Mouse (Mus musculus): ENCODE data around the gene Bcl3. TPM values are rescaled to one million over a fixed set of nuclear protein-coding genes. Genes with fewer than 3 reads are reported as not detected.

Gene Bcl3
- polyA plus RNA-seq, 2 experiments from 2014 or later: 16.0 to 20.5 TPM

DNA sequence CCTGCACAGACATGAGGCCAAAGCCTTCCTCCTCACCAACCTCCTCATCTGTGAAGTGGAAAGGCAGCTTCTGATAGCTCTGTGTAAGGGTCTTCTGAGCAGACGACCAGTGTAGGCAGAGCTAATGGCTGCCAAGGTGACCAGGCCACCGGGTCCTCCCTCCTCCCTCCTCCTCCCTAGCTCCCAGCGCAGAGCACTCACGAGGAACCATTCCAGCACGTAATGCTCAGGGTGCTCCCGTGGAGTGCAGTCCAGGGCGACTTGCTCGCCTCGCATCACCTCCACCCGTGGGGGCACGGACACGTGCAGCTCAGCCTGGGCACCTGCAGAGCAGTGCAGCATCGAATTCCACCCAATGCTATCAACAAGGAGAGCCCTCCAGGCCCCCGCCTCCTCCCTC is 54.3 kb downstream of the Bcl3 start:
- no peak for ATAC-seq

DNA sequence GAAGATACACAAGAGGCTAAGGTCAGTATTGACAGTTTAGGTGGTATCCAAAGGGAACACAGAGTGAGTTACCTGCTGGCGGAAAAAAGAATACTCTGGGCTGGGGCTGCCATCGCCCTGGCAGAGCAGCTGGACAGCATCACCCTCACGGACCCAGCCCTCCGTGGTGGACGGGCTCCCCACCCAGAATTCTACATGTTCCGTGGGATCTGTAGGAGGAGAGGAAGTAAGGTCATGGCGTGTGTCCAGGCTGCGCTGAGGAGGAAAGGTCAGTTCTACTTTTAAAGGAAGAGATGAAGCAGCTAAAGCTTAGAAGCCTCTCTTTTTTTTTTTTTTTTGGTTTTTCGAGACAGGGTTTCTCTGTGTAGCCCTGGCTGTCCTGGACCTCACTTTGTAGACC is 58.0 kb downstream of the Bcl3 start:
- ATAC-seq: no peak

GRCm38 (mm10) chr7:19763829-19764477 is 58.6 kb downstream of the Bcl3 start:
- no peak for ATAC-seq

DNA sequence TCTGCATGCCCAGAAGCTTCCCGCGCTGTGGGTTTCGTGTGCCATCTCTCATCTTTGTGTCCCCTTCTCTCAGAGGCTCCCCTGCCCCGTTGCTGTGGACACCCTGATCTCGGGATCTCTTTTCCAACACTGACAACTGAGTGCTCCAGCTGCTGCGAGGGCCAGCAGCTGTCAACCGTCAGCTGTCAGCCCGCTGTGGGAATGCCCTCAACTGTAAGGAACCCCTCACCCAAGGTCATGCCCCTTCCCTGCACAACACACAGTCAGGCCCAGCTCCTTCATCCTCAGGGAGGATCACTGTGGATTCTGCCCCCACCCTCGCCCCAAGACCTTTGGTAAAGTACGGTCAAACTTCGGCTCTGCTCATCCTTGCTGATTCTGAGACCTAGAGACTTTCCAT is 60.3 kb downstream of the Bcl3 start:
- ATAC-seq: no peak

DNA sequence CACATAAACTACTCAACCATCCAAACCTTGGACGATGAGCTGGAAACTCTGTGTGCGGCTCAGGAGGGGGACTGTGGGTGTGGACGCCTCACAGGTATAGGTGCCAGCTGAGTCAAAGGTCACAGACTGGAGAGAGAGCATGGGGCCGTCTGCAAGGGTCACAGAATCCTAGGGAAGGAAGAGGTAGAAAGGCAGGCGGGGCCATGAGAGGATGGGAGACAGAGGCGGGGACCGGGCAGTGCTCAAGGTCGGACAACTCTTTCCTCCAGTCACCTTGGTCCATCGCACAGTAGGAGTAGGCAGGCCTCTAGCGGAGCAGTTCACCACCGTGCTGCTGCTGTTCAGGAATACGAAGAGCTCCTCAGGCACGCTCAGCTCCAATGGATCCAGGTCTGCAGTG is 62.5 kb downstream of the Bcl3 start:
- no peak for ATAC-seq

DNA sequence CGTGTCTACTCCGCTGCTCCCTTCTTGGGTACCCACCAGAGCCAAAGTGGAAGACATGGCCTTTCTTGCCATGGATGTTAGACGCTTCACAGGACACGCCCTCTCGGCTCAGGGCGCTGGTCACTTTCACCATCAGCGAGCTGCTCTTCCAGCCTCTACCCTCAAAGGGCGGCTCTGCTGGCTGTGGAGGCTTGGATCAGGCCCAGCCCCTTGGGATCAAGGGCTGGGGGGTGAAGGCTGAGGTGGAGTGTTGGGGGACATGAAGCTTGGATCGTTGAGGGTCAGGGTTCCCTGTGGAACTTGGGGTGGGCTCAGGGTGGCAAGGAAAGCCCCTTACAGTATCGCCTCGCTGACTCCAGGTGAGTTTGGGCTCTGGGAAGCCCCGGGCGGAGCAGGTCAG is 63.9 kb downstream of the Bcl3 start:
- ATAC-seq: no peak

Other genes starting within 250 kb of the Bcl3 start
- 1 to 10 TPM; 1.7 to 1.9 TPM for gene Zfp296, start 245.5 kb downstream of the Bcl3 start, polyA plus RNA-seq (2017; shearing (Covaris generic))
- gene Gemin7, start 245.2 kb downstream of the Bcl3 start, polyA plus RNA-seq (2017; shearing (Covaris generic)): 100 to 1,000 TPM in 1 of 2 experiments, 10 to 100 TPM in 1; 91.0 to 100 TPM
- 1 to 10 TPM; 9.0 to 9.4 TPM for gene Clasrp, start 218.3 kb downstream of the Bcl3 start, polyA plus RNA-seq (2017; shearing (Covaris generic))
- 10 to 100 TPM; 12.7 to 14.8 TPM for gene Relb, start 193.3 kb downstream of the Bcl3 start, polyA plus RNA-seq (2017; shearing (Covaris generic))
- 10 to 100 TPM; 24.4 to 28.1 TPM for gene Clptm1, start 157.7 kb downstream of the Bcl3 start, polyA plus RNA-seq (2017; shearing (Covaris generic))
- not detected for gene Apoc2, start 144.8 kb downstream of the Bcl3 start, polyA plus RNA-seq (2017; shearing (Covaris generic))
- not detected for gene Gm44805, start 141.3 kb downstream of the Bcl3 start, polyA plus RNA-seq (2017; shearing (Covaris generic))
- gene Apoc4, start 141.3 kb downstream of the Bcl3 start, polyA plus RNA-seq (2017; shearing (Covaris generic)): under 1 TPM in 1 of 2 experiments, not detected in 1; 0.36 TPM
- not detected for gene Apoc1, start 130.1 kb downstream of the Bcl3 start, polyA plus RNA-seq (2017; shearing (Covaris generic))
- 1 to 10 TPM; 6.6 to 7.6 TPM for gene Apoe, start 123.6 kb downstream of the Bcl3 start, polyA plus RNA-seq (2017; shearing (Covaris generic))
- 1 to 10 TPM; 3.7 to 6.9 TPM for gene Tomm40, start 107.3 kb downstream of the Bcl3 start, polyA plus RNA-seq (2017; shearing (Covaris generic))
- gene Nectin2, start 72.3 kb downstream of the Bcl3 start, polyA plus RNA-seq (2017; shearing (Covaris generic)): under 1 TPM in 1 of 2 experiments, not detected in 1; 0.12 TPM
- gene Bcam, start 51.8 kb downstream of the Bcl3 start, polyA plus RNA-seq (2017; shearing (Covaris generic)): 1 to 10 TPM; 2.5 to 3.7 TPM
- gene Cblc, start 26.0 kb downstream of the Bcl3 start, polyA plus RNA-seq (2017; shearing (Covaris generic)): not detected
- not detected for gene Gm19345, start 29.2 kb upstream of the Bcl3 start, polyA plus RNA-seq (2017; shearing (Covaris generic))
- not detected for gene Ceacam16, start 38.5 kb upstream of the Bcl3 start, polyA plus RNA-seq (2017; shearing (Covaris generic))
- gene Ceacam19, start 65.2 kb upstream of the Bcl3 start, polyA plus RNA-seq (2017; shearing (Covaris generic)): not detected
- gene Pvr, start 98.4 kb upstream of the Bcl3 start, polyA plus RNA-seq (2017; shearing (Covaris generic)): 10 to 100 TPM; 22.2 to 24.7 TPM
- gene Igsf23, start 128.0 kb upstream of the Bcl3 start, polyA plus RNA-seq (2017; shearing (Covaris generic)): 10 to 100 TPM; 11.1 to 17.6 TPM
- not detected for gene Ceacam20, start 142.6 kb upstream of the Bcl3 start, polyA plus RNA-seq (2017; shearing (Covaris generic))
- not detected for gene Nlrp9b, start 168.7 kb upstream of the Bcl3 start, polyA plus RNA-seq (2017; shearing (Covaris generic))

All from CD4-positive, CD25-positive, alpha-beta regulatory T cell, adult 4 months (primary cell).